8 mouse cellular contexts compared by ENCODE assay signal in the genomic region with DNA sequence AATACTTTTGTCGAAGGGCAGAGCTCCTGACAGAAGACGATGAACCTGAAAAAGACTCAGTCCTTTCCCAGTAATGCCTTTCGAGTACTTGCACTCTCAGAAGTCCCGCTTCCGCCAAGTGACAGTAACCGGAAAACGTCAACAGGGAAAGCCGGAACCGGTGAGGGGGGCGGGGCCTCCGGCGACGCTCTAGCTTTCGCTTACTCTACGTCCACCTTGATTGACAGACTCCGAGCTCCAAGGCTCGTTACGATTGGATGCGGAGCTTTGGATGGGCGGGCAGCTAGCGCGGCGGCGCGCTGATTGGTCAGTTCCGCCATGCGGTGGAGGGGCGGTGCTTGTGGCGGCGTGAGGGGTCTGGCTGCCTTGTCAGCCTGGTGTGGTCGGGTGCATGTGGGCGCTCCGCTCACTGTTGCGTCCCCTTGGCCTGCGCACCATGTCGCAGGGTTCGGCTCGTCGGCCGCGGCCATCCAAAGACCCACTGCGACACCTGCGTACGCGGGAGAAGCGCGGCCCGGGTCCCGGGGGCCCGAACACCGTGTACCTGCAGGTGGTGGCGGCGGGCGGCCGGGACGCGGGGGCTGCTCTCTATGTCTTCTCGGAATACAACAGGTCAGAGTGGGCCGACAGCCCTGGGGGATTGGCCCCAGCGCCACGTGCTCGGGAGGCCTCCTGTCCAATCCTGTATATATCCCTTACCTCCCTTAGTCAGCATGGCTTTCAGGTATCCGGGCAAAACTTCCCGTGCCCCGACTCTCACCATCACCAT. TPM values are rescaled to one million over a fixed set of nuclear protein-coding genes. Genes with fewer than 3 reads are reported as not detected.
DNase-seq lines count a peak whose midpoint lies in the region; ATAC-seq lines count a peak whose summit lies in the region.

A gene (plus strand): TSS at position 319 of the 769 bp plus-strand sequence.

- peak within 1 kb of the TSS; percentile 31; the same call in 1 of the 2 replicates for H3K27ac ChIP-seq in hindbrain, embryonic 16.5 days (ENCODE audit: low read depth, low read length)
- H3K27ac ChIP-seq in macrophage = 0 out of 2 replicates have a peak within 1 kb of the TSS, but pooled peaks have one; percentile 7

- H3K9ac ChIP-seq in hindbrain, embryonic 16.5 days (ENCODE audit: low read depth, low read length) = peak within 1 kb of the TSS; percentile 91

- WGBS in hindbrain, embryonic 16.5 days = under 1% methylated on average over 64 of the region's 65 CpGs
- WGBS in macrophage (ENCODE audit: missing documents) = under 1% methylated on average over 65 of the region's 65 CpGs

- H3K36me3 ChIP-seq in hindbrain, embryonic 16.5 days (ENCODE audit: control insufficient read depth, insufficient read depth, low read length) = peaks cover 6% of the 10 kb centered on the region; the same call in 1 of the 2 replicates
- H3K36me3 ChIP-seq in macrophage (ENCODE audit: inconsistent target) = peaks cover 24% of the 10 kb centered on the region

- peaks cover 13% of the 10 kb centered on the region for H3K4me1 ChIP-seq in hindbrain, embryonic 16.5 days (ENCODE audit: control insufficient read depth, insufficient read depth, low read depth, low read length)

- no peaks in the 10 kb centered on the region for H3K27me3 ChIP-seq in hindbrain, embryonic 16.5 days (replicated peaks; ENCODE audit: control insufficient read depth, insufficient read depth, low read length)

- peak; percentile 100 for ATAC-seq in hindbrain, embryonic 16.5 days

- peak within 1 kb of the TSS; percentile 98 for H3K4me3 ChIP-seq in hindbrain, embryonic 16.5 days (ENCODE audit: low read length)
- peak within 1 kb of the TSS; percentile 66 for H3K4me3 ChIP-seq in macrophage (ENCODE audit: inconsistent target)

- H3K79me2 ChIP-seq in macrophage (ENCODE audit: inconsistent target) = no peaks in the 10 kb centered on the region

- peak; percentile 97 for DNase-seq in WW6 (ENCODE audit: low read depth, low spot score)
- DNase-seq in cerebellum, postnatal 4 days (ENCODE audit: low spot score in 2 of 2) = peak; percentile 94 to 98
- peak; percentile 97 for DNase-seq in gastrocnemius, adult 18-20 months (ENCODE audit: low spot score)
- DNase-seq in left cerebral cortex, adult 18-20 months (ENCODE audit: low spot score in 2 of 2) = peak; percentile 96 to 98
- DNase-seq in right cerebral cortex, adult 18-20 months = peak; percentile 98
- peak; percentile 82 for DNase-seq in urinary bladder, postnatal 10 days (ENCODE audit: low spot score)

- H3K9me3 ChIP-seq in hindbrain, embryonic 16.5 days (ENCODE audit: control insufficient read depth, low read length) = no peaks in the 10 kb centered on the region

- H3K4me2 ChIP-seq in hindbrain, embryonic 16.5 days (ENCODE audit: low read length) = peak within 1 kb of the TSS; percentile 92

RNA-seq across cellular contexts. Expression of the gene that starts here (rescaled TPM):
- total RNA-seq in gastrocnemius, adult 18-20 months (2021) = 10 to 100 TPM; 18.0 to 18.6 TPM
- 28.5 and 28.6 TPM in 2 replicates for polyA plus RNA-seq in hindbrain, embryonic 16.5 days (2015; fragmentation: Nextera tagmentation; extraction: Ambion mirVana)
- 10 to 100 TPM; 25.6 to 29.4 TPM for total RNA-seq in left cerebral cortex, adult 18-20 months (2021)
- 10 to 100 TPM in 18 of 26 experiments, 1 to 10 TPM in 8; 2.8 to 26.2 (median 16.7) TPM for total RNA-seq in macrophage (2018; cell fraction: chromatin; rRNA removed)
- 10 to 100 TPM in 21 of 26 experiments, 1 to 10 TPM in 5; 6.7 to 15.1 (median 11.1) TPM for total RNA-seq in macrophage (2018; cell fraction: cytosol; rRNA removed)
- total RNA-seq in macrophage (2018; cell fraction: nucleus; rRNA removed) = 10 to 100 TPM in 14 of 26 experiments, 1 to 10 TPM in 12; 3.9 to 22.4 (median 10.6) TPM
- 10.7 to 20.0 TPM (median 11.8 TPM) in 3 replicates for polyA plus RNA-seq in macrophage (2018)

Comparison
In these comparisons a context has a peak if more than half of its experiments do, and no peak if none do; other contexts are left out.
1. Peak in every context shown above with its lines: DNase-seq, ATAC-seq, H3K4me3 ChIP-seq and H3K27ac ChIP-seq.